Mouse (Mus musculus) cerebellum, postnatal 10 days (tissue): Measurements from ENCODE around the gene Gnb1l.
A peak's percentile ranks its signal among the peaks of the same experiment; 100 is the strongest.

Source experiments
- DNase-seq, 2 experiments: peaks; one replicate each; pipeline ENCODE4 v3.0.0; 2021; ENCODE audit warnings: mixed read lengths in 2 of 2

Gnb1l gene

DNA sequence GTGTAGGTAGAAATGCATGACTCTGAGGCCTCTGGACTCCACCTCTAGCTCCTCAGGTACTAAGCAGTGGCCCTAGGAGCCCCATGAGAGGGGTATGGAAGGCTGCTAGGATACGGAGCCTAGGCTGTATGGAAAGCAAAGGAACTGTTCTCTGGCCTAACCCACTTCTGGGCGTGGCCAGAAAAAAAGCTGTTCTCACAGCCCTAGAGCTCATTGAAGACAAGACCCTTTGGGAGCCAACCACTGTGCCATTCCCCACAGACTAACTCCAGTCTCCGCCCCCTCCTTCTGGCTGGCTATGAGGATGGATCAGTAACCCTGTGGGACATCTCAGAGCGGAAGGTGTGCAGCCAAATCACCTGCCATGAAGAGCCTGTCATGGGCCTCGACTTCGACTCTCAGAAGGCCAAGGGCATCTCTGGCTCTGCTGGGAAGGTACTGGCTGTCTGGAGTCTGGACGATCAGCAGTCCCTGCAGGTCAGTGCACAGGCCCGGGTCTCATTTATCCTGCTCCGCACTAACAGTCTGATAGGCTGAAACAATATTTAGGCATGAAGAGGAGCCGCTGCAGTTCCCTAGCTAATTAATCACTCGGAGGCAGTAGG lies 53.7 kb downstream of the Gnb1l start:
- no peak for DNase-seq

DNA sequence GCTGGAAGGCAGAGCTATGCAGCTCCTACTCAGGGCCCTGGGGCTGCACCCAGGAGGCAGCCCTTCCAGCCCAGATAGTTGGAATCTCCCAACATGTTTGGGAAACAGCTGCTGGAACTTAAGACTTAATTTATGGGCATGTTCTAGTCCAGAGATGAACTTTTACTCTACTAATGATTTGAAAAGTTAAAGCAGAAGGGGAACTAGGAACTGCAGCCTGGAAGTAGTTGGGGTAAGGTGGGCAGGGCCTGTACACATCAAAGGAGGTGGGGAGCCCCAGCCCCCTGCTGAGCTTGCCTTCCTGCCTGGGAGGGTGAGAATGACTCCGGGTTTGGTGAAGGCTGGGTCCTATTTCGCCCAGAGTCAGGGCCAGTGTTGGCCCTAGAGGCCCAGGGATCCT lies 56.2 kb downstream of the Gnb1l start:
- no peak for DNase-seq

DNA sequence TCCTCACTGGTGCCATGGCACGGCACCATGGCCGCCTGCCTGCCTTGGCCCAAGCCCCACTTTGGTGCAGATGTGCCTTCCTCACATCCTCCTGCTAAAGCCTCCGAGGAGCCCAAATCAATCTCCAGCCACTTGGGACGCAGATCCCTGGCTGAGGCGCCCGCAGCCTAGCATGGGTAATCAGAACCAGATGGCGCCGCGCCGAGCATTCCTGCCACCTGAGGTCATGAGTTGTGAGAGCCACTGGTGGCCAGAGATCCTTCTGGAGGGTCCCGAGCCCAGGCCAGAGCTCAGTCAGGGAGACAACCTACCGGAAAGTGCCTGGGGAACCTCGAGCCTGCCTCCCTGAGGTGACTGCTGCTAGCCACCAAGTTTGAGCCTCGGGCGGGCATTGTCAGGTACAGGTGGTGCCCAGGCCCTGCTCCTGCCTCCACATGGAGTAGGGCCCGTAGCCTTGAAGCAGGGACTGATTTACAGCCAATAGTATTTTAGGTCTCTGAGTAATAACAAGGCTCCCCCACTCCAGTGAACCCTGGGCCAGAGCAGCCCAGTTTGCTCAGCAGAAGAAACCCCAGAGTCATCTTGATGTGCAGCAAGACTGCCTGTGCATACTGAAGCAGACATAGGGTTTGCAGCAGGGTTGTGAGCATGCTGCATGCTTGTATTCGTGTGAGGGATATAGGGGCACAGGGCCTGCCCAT lies 56.9 kb downstream of the Gnb1l start:
- DNase-seq: no peak

DNA sequence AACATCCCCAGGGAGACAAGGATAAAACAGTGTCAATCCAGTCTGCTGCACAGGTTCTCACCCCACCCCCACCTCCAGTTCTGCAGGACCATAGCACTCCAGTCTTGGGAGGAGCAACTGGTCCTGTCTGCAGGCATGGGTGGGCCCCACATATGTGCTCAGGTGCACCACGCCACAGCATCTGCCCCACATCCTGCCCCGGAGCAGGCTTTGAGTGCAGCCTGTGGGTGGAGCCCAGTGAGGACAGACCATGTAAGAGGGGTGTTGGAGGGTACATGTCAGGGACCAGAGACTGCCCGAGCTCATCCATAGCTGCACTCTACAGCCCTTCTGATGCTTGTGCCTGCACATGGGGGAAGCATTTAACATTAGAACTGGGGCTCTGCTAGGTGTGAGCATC lies 57.9 kb downstream of the Gnb1l start:
- DNase-seq: no peak

DNA sequence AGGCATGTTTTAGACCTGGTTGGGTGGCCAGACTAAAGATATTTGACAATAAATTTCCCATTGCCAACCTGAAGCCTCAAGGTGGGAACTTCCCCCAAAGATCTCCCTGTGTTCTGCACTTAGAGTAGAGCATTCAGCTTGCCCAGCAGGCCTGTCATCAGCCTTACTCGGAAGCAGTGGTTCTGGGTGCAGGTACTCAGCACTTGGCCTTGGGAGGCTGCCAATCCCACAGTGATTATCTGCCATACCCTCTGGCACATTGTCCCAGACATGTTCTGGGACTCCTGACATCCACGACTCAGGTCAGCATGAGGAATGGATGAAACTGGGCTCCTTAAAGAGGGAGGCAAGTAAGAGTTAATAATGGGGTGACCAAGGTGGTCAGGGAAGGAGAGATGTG lies 66.0 kb downstream of the Gnb1l start:
- no peak for DNase-seq

DNA sequence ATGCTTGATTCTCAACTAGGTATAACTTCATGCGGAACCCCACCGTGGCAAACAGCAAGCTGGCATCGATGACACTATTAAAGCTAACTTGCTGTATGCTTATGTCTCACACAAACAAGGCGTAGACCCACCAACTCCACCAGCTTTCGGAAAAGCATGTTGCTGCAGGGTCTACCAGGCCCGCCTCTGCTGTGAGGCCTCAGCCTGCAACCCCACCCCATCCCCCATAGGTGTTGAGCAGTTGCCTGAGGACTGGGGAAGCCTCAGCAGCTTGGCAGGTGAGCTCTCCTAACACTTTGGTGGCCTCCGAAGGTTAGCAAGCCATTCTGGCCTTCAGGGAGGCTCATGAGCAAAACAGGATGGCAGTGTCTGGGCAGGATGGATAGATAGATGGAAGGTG lies 70.1 kb downstream of the Gnb1l start:
- DNase-seq: no peak

DNA sequence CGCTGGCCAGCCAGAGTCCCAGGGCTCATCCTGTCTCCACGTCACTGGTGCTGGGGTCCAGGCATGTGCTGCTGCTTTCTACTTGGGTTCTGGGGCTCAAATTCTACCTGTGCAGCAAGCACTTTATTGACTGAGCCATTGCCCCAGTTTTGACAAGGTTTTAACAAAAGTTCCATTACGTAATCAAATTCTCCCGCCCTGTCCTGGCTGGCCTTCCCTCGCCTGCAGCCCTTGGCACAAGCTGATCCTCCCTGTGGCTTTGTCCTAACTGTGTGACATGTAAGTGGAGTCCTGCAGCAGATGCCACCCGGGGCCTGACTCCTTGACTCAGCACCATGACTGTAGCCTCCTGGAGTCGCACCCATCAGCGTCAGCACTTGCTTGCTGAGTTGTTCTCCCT lies 75.7 kb downstream of the Gnb1l start:
- no peak for DNase-seq

DNA sequence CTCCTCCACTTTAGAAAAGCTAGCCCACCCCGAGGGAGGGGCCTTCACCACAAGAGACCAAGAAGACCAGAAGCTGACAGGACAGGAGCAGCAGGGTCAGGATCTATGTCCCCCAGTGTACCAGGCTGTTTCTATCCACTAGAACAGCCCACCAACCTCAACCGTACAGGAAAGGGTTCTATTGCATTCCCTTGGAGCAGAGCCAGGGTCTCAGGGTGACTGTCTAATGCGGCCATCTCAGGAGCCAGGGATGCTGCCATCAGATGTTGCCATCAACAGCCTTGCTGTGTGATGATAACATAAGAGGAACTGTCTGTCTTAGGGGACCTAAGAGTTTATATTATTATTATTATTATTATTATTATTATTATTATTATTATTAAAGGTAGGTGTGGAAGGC lies 78.6 kb downstream of the Gnb1l start:
- DNase-seq: peak; percentile 68 to 70

DNA sequence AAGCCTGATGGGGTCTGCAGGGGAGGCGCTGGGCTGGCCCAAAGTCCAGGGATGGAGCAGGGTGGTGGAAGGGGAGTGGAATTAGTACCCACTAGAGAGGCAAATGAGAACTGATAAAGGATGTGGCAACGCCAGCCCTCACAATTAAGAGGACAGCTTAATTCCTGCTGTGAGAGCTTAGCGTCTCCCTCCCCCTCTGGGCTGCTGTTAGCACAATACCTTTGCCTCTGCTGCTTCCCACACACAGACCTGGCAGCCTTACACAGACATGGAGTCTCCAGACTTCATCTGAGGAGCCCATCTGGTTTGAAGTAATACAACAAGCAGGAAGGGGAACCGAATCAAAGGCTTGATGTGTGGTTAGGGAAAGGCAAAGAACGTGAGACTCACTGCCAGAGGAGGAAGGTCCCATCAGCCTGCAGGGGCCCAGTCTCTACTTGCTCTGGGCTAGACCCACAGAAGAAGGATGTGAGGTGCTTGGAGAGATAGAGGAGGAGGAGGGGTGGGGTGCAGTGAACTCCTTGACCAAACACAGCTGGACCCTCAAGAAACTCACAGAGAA lies 79.2 kb downstream of the Gnb1l start:
- no peak for DNase-seq

DNA sequence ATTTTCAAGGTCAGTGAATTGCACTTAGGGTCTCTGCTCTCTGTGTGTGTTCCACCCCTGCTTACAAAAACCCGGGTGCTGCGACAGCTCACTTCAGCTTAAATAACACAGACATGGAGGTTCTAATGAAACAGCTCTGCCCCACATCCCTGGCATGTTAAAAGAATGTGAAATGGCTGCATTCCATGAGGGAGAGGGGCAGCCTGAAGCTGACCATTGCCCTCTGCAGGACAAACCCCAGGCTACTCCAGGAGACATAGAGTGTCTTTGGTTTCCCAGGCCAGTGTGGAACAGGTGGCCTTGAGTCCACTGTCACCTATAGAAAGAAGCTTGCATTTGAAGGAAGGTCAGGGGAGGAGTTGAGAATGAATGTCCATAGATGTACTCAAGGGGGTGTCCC lies 81.9 kb downstream of the Gnb1l start:
- no peak for DNase-seq

DNA sequence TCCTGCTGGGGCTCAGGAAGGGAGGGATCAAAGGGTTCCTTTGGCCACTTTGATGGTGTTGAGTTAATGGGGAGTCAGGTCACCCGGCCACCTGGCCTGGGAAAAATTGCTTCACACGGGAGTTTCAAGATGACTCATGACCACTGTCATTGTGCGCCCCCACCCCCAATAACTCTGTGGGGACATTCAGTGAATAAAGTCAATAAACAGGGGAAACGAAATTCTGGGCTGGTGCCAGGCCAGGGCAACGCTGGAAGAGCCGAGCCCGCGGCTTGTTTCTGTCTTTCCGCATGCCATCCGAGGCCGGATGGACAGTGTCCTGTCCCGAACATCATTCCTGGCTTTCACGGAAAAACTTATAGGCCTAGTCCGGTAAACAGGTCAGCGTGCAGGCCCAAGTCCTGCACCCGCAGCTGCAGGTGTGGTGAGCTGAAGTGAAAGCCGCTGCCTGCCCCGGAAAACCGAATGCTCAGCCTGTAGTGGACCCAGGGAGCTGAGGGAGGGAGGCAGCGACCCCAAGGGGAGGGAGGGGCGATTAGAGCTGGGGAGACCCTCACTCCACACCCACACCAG lies 82.6 kb downstream of the Gnb1l start:
- DNase-seq: no peak

DNA sequence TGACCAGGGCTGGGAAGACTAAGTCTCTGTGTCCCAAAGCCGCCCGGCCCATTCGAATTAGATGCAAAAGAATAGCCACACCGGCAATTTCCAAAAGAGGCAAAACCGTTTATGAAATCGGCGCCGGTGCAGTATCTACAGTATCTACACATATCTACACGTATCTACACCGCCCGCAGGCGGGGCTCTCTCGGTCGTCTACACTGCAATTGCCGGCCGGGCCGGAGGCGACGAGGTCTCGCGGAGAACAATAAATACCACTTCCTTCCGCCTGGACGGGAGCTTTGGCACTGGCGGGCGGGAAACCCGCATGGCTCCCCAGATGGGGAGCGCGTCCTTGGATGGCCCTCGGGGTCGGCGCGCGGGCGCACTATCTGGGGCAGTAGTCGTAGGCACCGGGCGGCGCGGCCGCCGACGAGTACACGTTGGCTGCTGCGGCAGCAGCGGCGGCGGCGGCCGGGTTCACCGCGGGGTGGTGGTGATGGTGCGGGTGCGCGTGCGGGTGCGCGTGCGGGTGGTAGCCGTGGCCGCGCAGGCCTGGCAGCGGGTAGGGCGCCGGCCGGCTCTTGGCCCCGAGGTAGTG lies 83.2 kb downstream of the Gnb1l start:
- DNase-seq: peak; percentile 45 to 46

DNA sequence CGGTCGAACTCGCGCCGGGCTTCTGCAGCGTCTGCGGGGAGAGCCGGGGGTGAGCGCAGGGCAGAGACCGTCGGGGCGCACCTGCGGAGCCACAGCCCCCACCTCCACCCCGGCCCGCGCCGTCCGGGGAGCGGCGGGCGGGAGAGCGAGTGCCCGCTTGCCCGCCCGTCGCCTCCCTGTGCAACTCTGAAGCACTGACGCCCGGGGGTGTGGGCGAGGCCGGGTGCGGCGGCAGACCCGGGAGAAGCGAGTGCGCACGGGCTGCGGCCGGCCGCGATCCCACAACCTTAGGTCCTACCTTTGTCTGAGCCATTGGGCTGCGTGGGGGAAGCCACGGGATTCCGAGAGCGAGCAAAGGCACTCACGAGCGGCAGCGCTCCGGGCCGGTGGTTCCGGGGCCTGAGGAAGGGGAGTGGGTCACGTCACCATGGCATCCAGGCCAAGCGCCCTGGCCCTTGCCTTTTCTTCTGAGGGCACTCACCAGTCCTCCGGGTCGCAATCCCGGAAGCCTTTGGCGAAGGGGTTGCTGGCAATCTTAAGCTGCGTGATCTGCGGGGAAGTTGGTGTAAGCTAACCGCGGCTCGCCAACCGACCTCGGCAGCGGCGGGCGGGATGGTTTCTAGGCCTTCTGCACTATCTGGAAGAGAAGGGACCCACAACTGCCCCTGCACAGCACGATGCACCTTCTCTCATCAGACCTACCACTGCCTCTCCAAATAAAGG lies 84.1 kb downstream of the Gnb1l start:
- DNase-seq: no peak

DNA sequence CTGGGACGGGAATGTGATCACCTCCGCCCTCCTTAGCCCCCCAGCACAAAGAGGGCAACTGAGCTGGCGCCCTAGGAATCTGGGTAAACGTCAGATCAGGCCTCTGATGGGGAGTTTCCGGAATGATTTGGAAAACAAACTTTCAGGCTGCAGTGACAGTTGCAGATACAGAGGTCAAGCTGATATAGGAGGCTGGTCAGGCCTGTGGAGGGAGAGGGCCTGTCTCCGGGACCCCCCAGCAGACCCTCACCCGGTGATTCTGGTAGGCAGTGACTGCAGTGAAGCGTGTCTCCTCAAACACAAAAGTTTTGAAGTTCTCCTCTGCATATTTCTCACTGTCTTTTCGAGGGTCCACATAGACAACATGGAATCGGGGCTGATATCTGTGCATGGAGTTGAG lies 84.7 kb downstream of the Gnb1l start:
- no peak for DNase-seq

DNA sequence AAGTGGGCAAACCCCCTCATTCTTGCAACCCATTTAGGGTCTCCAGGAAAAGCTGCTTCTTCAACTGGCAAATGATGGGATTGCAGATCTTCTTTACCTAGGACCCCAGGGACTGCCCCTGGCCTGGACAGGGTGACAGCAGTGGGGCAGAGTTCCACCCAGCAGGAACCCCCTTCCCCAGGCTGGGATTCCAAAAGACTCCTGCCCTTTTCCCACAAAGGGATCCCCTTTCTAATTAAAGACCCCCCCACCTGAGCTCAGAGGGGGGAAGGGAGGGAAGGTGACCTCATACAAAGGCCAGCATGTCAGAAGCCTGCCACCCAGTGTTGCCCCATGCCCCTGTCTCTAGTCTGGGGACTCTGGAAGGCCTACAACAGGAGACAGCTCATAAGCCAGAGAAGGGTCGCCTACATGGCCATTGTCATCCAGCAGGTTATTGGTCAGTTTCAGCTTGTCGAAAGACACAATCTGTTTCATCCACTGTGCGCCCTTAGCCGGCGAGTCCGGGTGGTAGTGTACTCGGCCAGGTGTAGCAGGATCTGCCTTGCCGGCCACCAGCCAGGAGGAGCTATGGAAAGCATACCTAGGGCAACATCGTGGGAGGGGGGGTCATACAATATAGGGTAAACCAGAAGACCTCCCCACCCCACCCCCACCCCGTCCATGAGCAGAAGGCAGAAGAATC lies 85.3 kb downstream of the Gnb1l start:
- DNase-seq: no peak

DNA sequence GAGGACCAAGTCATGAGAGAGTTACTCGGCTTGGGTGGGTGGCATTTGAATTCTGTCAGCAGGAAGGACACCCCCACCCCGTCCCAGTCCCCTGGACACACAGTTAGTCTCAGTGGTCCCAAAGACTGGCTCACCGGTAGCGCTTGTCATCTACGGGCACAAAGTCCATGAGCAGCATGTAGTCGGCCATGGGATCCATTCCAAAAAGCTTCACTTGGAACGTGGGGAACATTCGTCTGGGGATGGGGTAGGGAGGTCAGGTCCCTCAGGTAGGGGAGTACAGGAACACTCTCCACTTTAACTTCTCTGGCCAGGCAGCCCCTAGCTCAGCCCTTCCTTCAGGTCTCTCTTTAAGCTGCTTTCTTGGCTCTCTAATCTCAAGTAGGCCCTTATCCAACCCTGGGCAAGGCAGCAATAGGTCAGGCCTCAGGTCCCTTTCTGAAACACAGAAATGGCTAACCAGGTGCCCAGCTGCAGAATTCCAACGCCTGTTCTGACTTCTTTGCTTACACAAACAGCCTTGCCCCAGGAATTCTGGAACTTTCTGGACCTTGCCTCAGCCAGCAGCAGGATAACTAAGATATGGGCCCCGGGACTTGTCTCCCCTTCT lies 86.5 kb downstream of the Gnb1l start:
- no peak for DNase-seq

DNA sequence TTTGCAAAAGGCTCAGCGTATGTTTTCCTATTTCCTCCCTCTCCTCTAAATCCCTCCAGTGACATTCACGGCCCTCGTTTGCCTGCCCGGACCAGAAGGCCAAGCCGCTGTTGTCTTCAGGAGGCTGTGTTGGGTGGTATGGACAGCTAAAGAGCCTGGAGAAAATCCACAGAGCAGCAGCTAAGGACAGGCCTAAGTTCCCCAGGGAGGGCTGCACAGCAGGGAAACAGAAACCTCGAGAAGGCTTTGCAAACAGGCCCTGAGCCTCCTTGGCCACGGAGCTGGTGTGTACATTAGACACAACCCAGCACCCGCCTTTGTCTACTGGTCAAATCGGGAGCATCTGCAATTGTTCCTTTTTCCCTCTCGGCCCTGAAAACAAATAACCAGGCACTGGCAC lies 87.2 kb downstream of the Gnb1l start:
- DNase-seq: peak in 1 of 2 experiments; percentile 37

DNA sequence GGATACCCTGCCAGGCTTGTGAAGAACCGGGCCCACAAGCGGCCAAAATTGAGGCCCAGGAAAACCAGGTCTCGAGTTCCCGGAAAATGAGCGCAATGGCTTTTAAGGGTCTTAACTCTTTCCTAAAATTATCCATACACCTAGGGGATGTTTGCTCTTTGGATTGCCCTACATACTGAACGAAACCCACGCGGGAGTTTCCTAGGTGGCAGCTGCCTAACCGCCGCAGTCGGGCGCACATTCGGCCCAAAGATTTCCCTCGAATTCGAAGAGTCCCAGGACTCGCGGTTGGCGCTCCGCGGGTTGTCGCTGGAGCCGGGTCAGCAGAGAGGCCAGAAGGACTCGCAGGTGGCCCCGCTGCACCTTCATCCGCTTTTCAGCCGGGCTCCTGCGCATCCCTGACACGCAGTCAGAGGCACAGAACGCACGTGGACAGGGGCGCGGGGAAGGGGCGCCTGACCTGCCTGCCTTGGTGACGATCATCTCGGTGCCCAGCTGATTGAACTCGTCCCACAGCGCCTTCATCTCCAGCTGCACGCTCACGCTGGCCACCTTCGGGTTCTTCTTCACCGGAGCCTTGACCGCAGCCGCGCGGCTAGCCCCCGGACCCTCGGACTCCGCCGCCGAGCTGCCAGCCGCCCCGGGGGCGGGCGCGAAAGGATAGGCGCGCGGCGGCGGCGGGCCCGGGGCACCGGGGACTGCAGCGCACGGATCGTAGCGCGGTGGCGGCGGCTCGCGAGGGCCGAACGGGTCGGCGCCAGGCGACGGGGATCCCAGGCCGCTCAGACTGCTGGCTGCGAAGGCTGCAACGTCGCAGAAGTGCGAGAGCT lies 87.8 kb downstream of the Gnb1l start:
- DNase-seq: peak in 1 of 2 experiments; percentile 43

DNA sequence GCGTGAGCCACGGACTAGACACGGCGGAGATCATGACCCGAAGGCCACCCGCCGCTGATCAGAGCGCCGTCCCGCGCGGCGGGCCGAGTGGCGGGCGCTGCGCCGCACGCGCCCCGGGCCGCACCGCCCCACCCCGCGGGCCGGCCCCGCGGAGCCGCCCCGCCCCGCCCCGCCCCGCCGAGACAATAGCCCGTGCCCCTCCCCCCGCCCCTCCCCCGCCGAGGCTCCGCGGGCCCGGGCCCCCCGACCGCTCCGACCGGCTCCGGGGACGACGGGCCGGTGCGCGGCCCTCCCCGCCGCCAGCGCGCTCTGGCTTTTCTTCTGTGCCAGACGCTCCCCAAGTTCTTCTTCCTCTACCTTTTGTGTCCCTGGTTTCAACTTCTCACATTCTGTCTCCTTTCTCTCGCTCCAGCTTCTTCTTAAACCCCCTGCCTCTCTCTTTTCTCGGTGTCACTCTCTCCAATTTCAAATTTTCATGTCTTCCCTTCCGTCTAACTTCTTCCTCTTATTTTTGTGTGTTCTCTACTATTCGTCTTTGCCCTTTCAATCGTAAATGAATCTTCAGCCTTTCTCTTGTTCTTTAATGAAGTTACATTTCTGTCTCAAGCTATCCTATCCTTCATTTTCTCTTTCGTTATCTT lies 88.5 kb downstream of the Gnb1l start:
- no peak for DNase-seq

DNA sequence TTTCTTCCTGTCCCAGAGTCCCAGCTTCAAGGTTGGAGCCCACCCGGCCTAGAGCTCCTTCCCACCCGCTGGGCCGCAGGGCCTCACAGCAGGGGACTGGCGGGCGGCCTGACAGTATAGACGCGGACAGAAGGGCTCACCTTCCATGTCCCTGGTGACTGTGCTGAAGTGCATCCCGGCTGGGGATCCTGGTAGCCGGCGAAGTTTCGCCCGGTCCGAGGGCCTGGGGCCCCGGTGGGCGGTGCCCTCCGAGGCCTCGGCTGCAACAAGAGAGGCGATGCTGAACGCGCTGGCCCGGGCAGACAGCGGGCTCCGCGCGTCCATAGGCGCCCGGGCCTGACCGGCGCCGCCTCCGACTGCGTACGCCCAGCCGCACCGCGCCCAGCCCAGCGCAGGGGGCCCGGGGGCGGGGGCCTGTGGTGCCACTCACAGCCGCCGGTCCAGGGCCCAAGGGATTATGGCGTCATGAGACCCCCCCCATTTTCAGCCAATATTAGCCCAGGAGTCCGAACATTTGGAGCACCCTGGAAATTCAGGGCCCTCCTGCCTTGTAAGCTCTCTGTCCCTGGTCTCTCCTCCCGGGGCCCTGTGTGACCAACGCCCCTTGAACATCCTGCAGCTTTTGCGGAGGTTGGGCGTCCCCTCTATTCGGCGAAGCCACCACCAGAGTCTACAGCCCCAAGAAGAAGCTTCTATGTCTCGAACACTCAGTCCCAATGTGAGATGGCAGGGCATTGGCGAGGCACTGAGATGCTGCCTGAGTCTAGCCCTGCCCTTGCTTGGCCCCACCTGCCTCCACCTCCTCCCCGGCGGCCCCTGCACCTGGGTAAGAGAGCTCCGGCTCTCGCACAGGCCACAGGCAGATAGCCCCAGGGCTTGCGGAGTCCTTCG lies 89.6 kb downstream of the Gnb1l start:
- DNase-seq: peak; percentile 44 to 48
